Mouse (Mus musculus): Measurements from ENCODE around the gene Pin1rt1. TPM values are rescaled to one million over a fixed set of nuclear protein-coding genes. Genes with fewer than 3 reads are reported as not detected.

Gene Pin1rt1
- total and polyA plus RNA-seq, 3 experiments = not detected

- H3K4me3 ChIP-seq (ENCODE audit: low read depth, low read length) = no peak overlapping the region
- no peak for TF ChIP-seq GATA1 (IDR thresholded peaks at IDR 0.05; ENCODE audit: borderline replicate concordance, low read length)
- TF ChIP-seq CTCF (IDR thresholded peaks at IDR 0.05; ENCODE audit: low read depth, low read length) = no peak
- no peak for TF ChIP-seq POLR2AphosphoS5 (IDR thresholded peaks at IDR 0.05; ENCODE audit: insufficient replicate concordance, low read depth, low read length)
- TF ChIP-seq TAL1 (conservative IDR thresholded peaks at IDR 0.05; ENCODE audit: low read depth, low read length) = no peak
- TF ChIP-seq GATA2 (IDR thresholded peaks at IDR 0.05; ENCODE audit: borderline replicate concordance, low read depth, low read length) = no peak
- H3K27me3 ChIP-seq (ENCODE audit: insufficient read depth, low read length) = peaks cover 16% of the 10 kb centered on the region
- no peak for DNase-seq (ENCODE audit: low spot score)
- H3K9me3 ChIP-seq (replicated peaks) = no peaks in the 10 kb centered on the region
- no peak for ATAC-seq (ENCODE audit: extremely low read depth, insufficient number of reproducible peaks, low FRiP score, poor library complexity, severe bottlenecking)
- H3K4me1 ChIP-seq (ENCODE audit: insufficient read depth, low read depth, low read length) = no peaks in the 10 kb centered on the region
- no peaks in the 10 kb centered on the region for H3K36me3 ChIP-seq (replicated peaks)
Measured at GRCm38 (mm10) chr2:104677326-104677725, 38.9 kb downstream of the Pin1rt1 start.

GRCm38 (mm10) chr2:104671724-104672123, 44.5 kb downstream of the Pin1rt1 start:
- DNase-seq (ENCODE audit: low spot score) (no peak), ATAC-seq (ENCODE audit: extremely low read depth, insufficient number of reproducible peaks, low FRiP score, poor library complexity, severe bottlenecking) (no peak)
- H3K36me3 ChIP-seq (replicated peaks) = peaks cover 5% of the 10 kb centered on the region
- H3K4me1 ChIP-seq (ENCODE audit: insufficient read depth, low read depth, low read length) = peaks cover 11% of the 10 kb centered on the region
- no peak for TF ChIP-seq CTCF (IDR thresholded peaks at IDR 0.05; ENCODE audit: low read depth, low read length)
- no peak for TF ChIP-seq GATA1 (IDR thresholded peaks at IDR 0.05; ENCODE audit: borderline replicate concordance, low read length)
- TF ChIP-seq GATA2 (IDR thresholded peaks at IDR 0.05; ENCODE audit: borderline replicate concordance, low read depth, low read length) = no peak
- TF ChIP-seq POLR2AphosphoS5 (IDR thresholded peaks at IDR 0.05; ENCODE audit: insufficient replicate concordance, low read depth, low read length) = no peak
- TF ChIP-seq TAL1 (conservative IDR thresholded peaks at IDR 0.05; ENCODE audit: low read depth, low read length) = no peak
- no peaks in the 10 kb centered on the region for H3K9me3 ChIP-seq (replicated peaks)
- H3K27me3 ChIP-seq (ENCODE audit: insufficient read depth, low read length) = no peaks in the 10 kb centered on the region
- H3K4me3 ChIP-seq (ENCODE audit: low read depth, low read length) = no peak overlapping the region

- Histone ChIP-seq H3K27me3 (ENCODE audit: insufficient read depth, low read length) (no peaks in the 10 kb centered on the region), H3K4me1 (ENCODE audit: insufficient read depth, low read depth, low read length) (peaks cover 11% of the 10 kb centered on the region), H3K36me3 (replicated peaks) (peaks cover 23% of the 10 kb centered on the region), H3K4me3 (ENCODE audit: low read depth, low read length) (no peak overlapping the region), H3K9me3 (replicated peaks) (no peaks in the 10 kb centered on the region)
- no peak for DNase-seq (ENCODE audit: low spot score)
- peak; percentile 8; the same call in 1 of the 2 replicates for ATAC-seq (ENCODE audit: extremely low read depth, insufficient number of reproducible peaks, low FRiP score, poor library complexity, severe bottlenecking)
- no peak for TF ChIP-seq TAL1 (conservative IDR thresholded peaks at IDR 0.05; ENCODE audit: low read depth, low read length)
- no peak for TF ChIP-seq GATA1 (IDR thresholded peaks at IDR 0.05; ENCODE audit: borderline replicate concordance, low read length)
- no peak for TF ChIP-seq CTCF (IDR thresholded peaks at IDR 0.05; ENCODE audit: low read depth, low read length)
- TF ChIP-seq POLR2AphosphoS5 (IDR thresholded peaks at IDR 0.05; ENCODE audit: insufficient replicate concordance, low read depth, low read length) = no peak
- TF ChIP-seq GATA2 (IDR thresholded peaks at IDR 0.05; ENCODE audit: borderline replicate concordance, low read depth, low read length) = no peak
Measured at GRCm38 (mm10) chr2:104669122-104669804, 46.9 kb downstream of the Pin1rt1 start.

Other genes starting within 250 kb of the Pin1rt1 start
- gene Hipk3, start 221.9 kb downstream of the Pin1rt1 start, total RNA-seq (2014; fragmentation: Nextera tagmentation) = 69.2 and 82.4 TPM in 2 replicates
- gene Hipk3, start 221.9 kb downstream of the Pin1rt1 start, total RNA-seq (2017) = 43.3 and 49.7 TPM in 2 replicates
- 12.2 and 12.8 TPM in 2 replicates for gene Hipk3, start 221.9 kb downstream of the Pin1rt1 start, polyA plus RNA-seq (2012)
- 88.1 and 91.7 TPM in 2 replicates for gene Cstf3, start 125.9 kb downstream of the Pin1rt1 start, total RNA-seq (2014; fragmentation: Nextera tagmentation)
- gene Cstf3, start 125.9 kb downstream of the Pin1rt1 start, total RNA-seq (2017) = 30.3 and 30.4 TPM in 2 replicates
- gene Cstf3, start 125.9 kb downstream of the Pin1rt1 start, polyA plus RNA-seq (2012) = 3.0 and 7.7 TPM in 2 replicates
- 15.6 and 17.5 TPM in 2 replicates for gene Tcp11l1, start 4.2 kb downstream of the Pin1rt1 start, total RNA-seq (2014; fragmentation: Nextera tagmentation)
- gene Tcp11l1, start 4.2 kb downstream of the Pin1rt1 start, total RNA-seq (2017) = 13.5 and 13.6 TPM in 2 replicates
- gene Tcp11l1, start 4.2 kb downstream of the Pin1rt1 start, polyA plus RNA-seq (2012) = 7.2 and 7.8 TPM in 2 replicates
- 1.4 and 2.4 TPM in 2 replicates for gene Depdc7, start 26.5 kb upstream of the Pin1rt1 start, total RNA-seq (2014; fragmentation: Nextera tagmentation)
- 6.7 and 7.0 TPM in 2 replicates for gene Depdc7, start 26.5 kb upstream of the Pin1rt1 start, total RNA-seq (2017)
- 1.4 and 1.8 TPM in 2 replicates for gene Depdc7, start 26.5 kb upstream of the Pin1rt1 start, polyA plus RNA-seq (2012)
- 57.8 and 61.1 TPM in 2 replicates for gene Qser1, start 100.4 kb upstream of the Pin1rt1 start, total RNA-seq (2014; fragmentation: Nextera tagmentation)
- gene Qser1, start 100.4 kb upstream of the Pin1rt1 start, total RNA-seq (2017) = 6.0 and 6.6 TPM in 2 replicates
- 2.5 and 2.6 TPM in 2 replicates for gene Qser1, start 100.4 kb upstream of the Pin1rt1 start, polyA plus RNA-seq (2012)
- gene Prrg4, start 133.5 kb upstream of the Pin1rt1 start, total RNA-seq (2014; fragmentation: Nextera tagmentation) = not detected in 2 replicates
- gene Prrg4, start 133.5 kb upstream of the Pin1rt1 start, total RNA-seq (2017) = 0.05 TPM in 1 of 2 replicates, not detected in the other
- gene Prrg4, start 133.5 kb upstream of the Pin1rt1 start, polyA plus RNA-seq (2012) = not detected in 2 replicates
- gene Ccdc73, start 151.4 kb upstream of the Pin1rt1 start, total RNA-seq (2014; fragmentation: Nextera tagmentation) = 17.7 TPM in 1 of 2 replicates, not detected in the other
- 31.5 and 34.6 TPM in 2 replicates for gene Ccdc73, start 151.4 kb upstream of the Pin1rt1 start, total RNA-seq (2017)
- 0.42 and 0.66 TPM in 2 replicates for gene Ccdc73, start 151.4 kb upstream of the Pin1rt1 start, polyA plus RNA-seq (2012)